Mouse (Mus musculus) liver, postnatal 0 days (tissue): ENCODE measurements around the gene Ccl26.

Source experiments
- CTCF ChIP-seq: sonication (generic); IDR thresholded peaks from 2 replicates; pipeline ENCODE4 v1.5.1; 2016; ENCODE audit warnings: antibody characterized with exemption, low read depth
- EP300 ChIP-seq: IDR thresholded peaks from 2 replicates; pipeline ENCODE4 v1.6.1; 2016; ENCODE audit warnings: antibody characterized with exemption, low read depth, mild to moderate bottlenecking

DNA sequence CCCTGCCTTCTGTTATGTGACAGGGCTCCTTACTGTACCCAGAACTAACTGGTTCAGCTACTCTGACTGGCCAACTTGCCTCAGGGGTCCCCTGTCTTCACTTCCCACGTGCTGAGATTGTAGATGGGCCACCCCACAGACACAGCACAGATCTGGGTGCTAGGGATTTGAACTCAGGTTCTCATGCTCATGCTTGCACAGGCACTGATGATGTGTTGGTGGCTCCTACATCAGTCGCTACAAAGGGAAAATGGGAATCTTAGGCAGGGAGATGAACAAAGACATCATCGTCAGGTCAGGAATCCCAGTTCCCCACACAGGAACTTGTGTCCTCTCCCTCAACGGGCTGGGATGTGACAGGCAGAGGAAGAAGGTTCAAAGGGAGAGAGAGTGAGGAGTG lies 12.7 kb upstream of the Ccl26 start:
- TF ChIP-seq CTCF (no peak), EP300 (no peak)
